In genomic region chr14:45317921-45318411, GRCm38 (mm10) we compare ENCODE assay signal across 8 mouse cellular contexts. TPM values are rescaled to one million over a fixed set of nuclear protein-coding genes. Genes with fewer than 3 reads are reported as not detected.
DNase-seq lines count a peak whose midpoint lies in the region; ATAC-seq lines count a peak whose summit lies in the region.

No protein-coding gene starts in this region.

- ATAC-seq in lung, embryonic 15.5 days (ENCODE audit: borderline replicate concordance, extremely low read depth, low FRiP score, low TSS enrichment): peak; percentile 21; the same call in 1 of the 2 replicates

- under 1% methylated on average over 38 of the region's 38 CpGs for WGBS in hindbrain, embryonic 10.5 days
- WGBS in lung, embryonic 15.5 days: under 1% methylated on average over 30 of the region's 38 CpGs

- H3K4me2 ChIP-seq in lung, embryonic 15.5 days: peak overlapping the region; percentile 81

- DNase-seq in adrenal gland, postnatal 14 days: peak; percentile 75
- DNase-seq in adrenal gland, adult 2 months: no peak
- DNase-seq in thymus, postnatal 0 days (ENCODE audit: low spot score): peak; percentile 42
- no peak for DNase-seq in thymus, postnatal 4 days
- DNase-seq in hindbrain, embryonic 10.5 days (ENCODE audit: low spot score): no peak
- DNase-seq in right cerebral cortex, postnatal 36 days (ENCODE audit: low spot score in 2 of 2): peak; percentile 16 to 24
- no peak for DNase-seq in adrenal gland, postnatal 10 days

- peak overlapping the region; percentile 98 for H3K27ac ChIP-seq in hindbrain, embryonic 10.5 days
- peak overlapping the region; percentile 95 for H3K27ac ChIP-seq in lung, embryonic 15.5 days

- H3K4me3 ChIP-seq in hindbrain, embryonic 10.5 days: peak overlapping the region; percentile 75
- peak overlapping the region; percentile 93 for H3K4me3 ChIP-seq in lung, embryonic 15.5 days

- H3K36me3 ChIP-seq in hindbrain, embryonic 10.5 days: no peaks in the 10 kb centered on the region
- no peaks in the 10 kb centered on the region for H3K36me3 ChIP-seq in lung, embryonic 15.5 days

- no peaks in the 10 kb centered on the region for H3K27me3 ChIP-seq in hindbrain, embryonic 10.5 days (ENCODE audit: insufficient read depth, poor library complexity, severe bottlenecking)
- H3K27me3 ChIP-seq in lung, embryonic 15.5 days: no peaks in the 10 kb centered on the region

- peaks cover 16% of the 10 kb centered on the region for H3K4me1 ChIP-seq in hindbrain, embryonic 10.5 days (replicated peaks)
- H3K4me1 ChIP-seq in lung, embryonic 15.5 days: peaks cover 17% of the 10 kb centered on the region

- no peaks in the 10 kb centered on the region for H3K9me3 ChIP-seq in hindbrain, embryonic 10.5 days
- no peaks in the 10 kb centered on the region for H3K9me3 ChIP-seq in lung, embryonic 15.5 days

- H3K9ac ChIP-seq in lung, embryonic 15.5 days: peak overlapping the region; percentile 81

RNA-seq across cellular contexts. Expression of gene Ero1l, which starts 0.6 kb away (rescaled TPM):
- total RNA-seq in adrenal gland, postnatal 14 days (2021): 33.7 and 37.0 TPM in 2 replicates
- 10 to 100 TPM; 34.7 to 39.3 TPM for total RNA-seq in adrenal gland, adult 2 months (2021)
- 2.7 and 4.2 TPM in 2 replicates for polyA plus RNA-seq in adrenal gland, adult 2 months (2012; rRNA removed)
- polyA plus RNA-seq in thymus, postnatal 0 days (2015; fragmentation: Nextera tagmentation; extraction: Ambion mirVana): 48.7 and 48.8 TPM in 2 replicates
- polyA plus RNA-seq in hindbrain, embryonic 10.5 days (2016; fragmentation: Nextera tagmentation; extraction: Ambion mirVana): 26.1 and 33.5 TPM in 2 replicates
- polyA plus RNA-seq in lung, embryonic 15.5 days (2015; fragmentation: Nextera tagmentation; extraction: Ambion mirVana): 30.7 and 37.1 TPM in 2 replicates
- 10 to 100 TPM; 29.8 to 34.6 TPM for total RNA-seq in adrenal gland, postnatal 10 days (2021)

RNA-seq across cellular contexts. Expression of gene Psmc6, which starts 11.6 kb away (rescaled TPM):
- total RNA-seq in adrenal gland, postnatal 14 days (2021): 114 and 121 TPM in 2 replicates
- total RNA-seq in adrenal gland, adult 2 months (2021): 100 to 1,000 TPM; 104 to 142 TPM
- polyA plus RNA-seq in adrenal gland, adult 2 months (2012; rRNA removed): 4.5 and 5.7 TPM in 2 replicates
- 168 and 169 TPM in 2 replicates for polyA plus RNA-seq in thymus, postnatal 0 days (2015; fragmentation: Nextera tagmentation; extraction: Ambion mirVana)
- 168 and 199 TPM in 2 replicates for polyA plus RNA-seq in hindbrain, embryonic 10.5 days (2016; fragmentation: Nextera tagmentation; extraction: Ambion mirVana)
- polyA plus RNA-seq in lung, embryonic 15.5 days (2015; fragmentation: Nextera tagmentation; extraction: Ambion mirVana): 148 and 154 TPM in 2 replicates
- total RNA-seq in adrenal gland, postnatal 10 days (2021): 100 to 1,000 TPM; 109 to 113 TPM

RNA-seq across cellular contexts. Expression of gene Styx, which starts 32.9 kb away (rescaled TPM):
- total RNA-seq in adrenal gland, postnatal 14 days (2021): 28.5 and 32.3 TPM in 2 replicates
- 10 to 100 TPM; 26.2 to 28.1 TPM for total RNA-seq in adrenal gland, adult 2 months (2021)
- polyA plus RNA-seq in adrenal gland, adult 2 months (2012; rRNA removed): 22.3 and 24.1 TPM in 2 replicates
- 65.5 and 82.0 TPM in 2 replicates for polyA plus RNA-seq in thymus, postnatal 0 days (2015; fragmentation: Nextera tagmentation; extraction: Ambion mirVana)
- polyA plus RNA-seq in hindbrain, embryonic 10.5 days (2016; fragmentation: Nextera tagmentation; extraction: Ambion mirVana): 30.6 and 39.2 TPM in 2 replicates
- 63.7 and 68.9 TPM in 2 replicates for polyA plus RNA-seq in lung, embryonic 15.5 days (2015; fragmentation: Nextera tagmentation; extraction: Ambion mirVana)
- 10 to 100 TPM; 29.8 to 41.3 TPM for total RNA-seq in adrenal gland, postnatal 10 days (2021)

Comparison
In these comparisons a context has a peak if more than half of its experiments do, and no peak if none do; other contexts are left out.
1. DNase-seq: peak in adrenal gland, postnatal 14 days (single experiment), thymus, postnatal 0 days (single experiment) and right cerebral cortex, postnatal 36 days (2 of 2); none in adrenal gland, adult 2 months (single experiment), thymus, postnatal 4 days (single experiment), hindbrain, embryonic 10.5 days (single experiment) and adrenal gland, postnatal 10 days (single experiment).
2. RNA of gene Psmc6, which starts 11.6 kb away (polyA plus RNA-seq): 168 to 169 TPM in thymus, postnatal 0 days, 168 to 199 TPM in hindbrain, embryonic 10.5 days and 148 to 154 TPM in lung, embryonic 15.5 days; 4.5 to 5.7 TPM in adrenal gland, adult 2 months; every median in the first group is over 10 times any median in the second.